Mouse (Mus musculus) spleen, adult 2 months (tissue): ENCODE measurements around the gene Smyd5.

ENCODE experiments used
- CTCF ChIP-seq: fragments of 200-500 bp; IDR thresholded peaks from 2 replicates; pipeline ENCODE4 v1.5.1; 2011; ENCODE audit warnings: mild to moderate bottlenecking, inconsistent platforms; ENCODE audit not compliant: insufficient read depth, insufficient read length, insufficient replicate concordance; ENCODE audit errors: extremely low read depth
- POLR2A ChIP-seq: fragments of 200-500 bp; IDR thresholded peaks from 2 replicates; pipeline ENCODE4 v1.6.1; 2011; ENCODE audit warnings: low read depth, low read length, inconsistent platforms

GRCm38 (mm10) chr6:85469660-85470430 lies 38.1 kb downstream of the Smyd5 start:
- no peak for TF ChIP-seq CTCF
- no peak for TF ChIP-seq POLR2A
